Mouse (Mus musculus) embryonic facial prominence, embryonic 15.5 days (tissue): Measurements from ENCODE around the gene Vti1a. TPM values are rescaled to one million over a fixed set of nuclear protein-coding genes. Genes with fewer than 3 reads are reported as not detected.

ENCODE experiments used
- ATAC-seq: fragments of 200-750 bp; cut with Nextera tagmentation; 2 replicates; pipeline ENCODE4 v1.8.0; 2017; ENCODE audit warnings: low read depth, moderate TSS enrichment; ENCODE audit not compliant: insufficient number of reproducible peaks, low FRiP score, low TSS enrichment
- H3K27ac ChIP-seq: fragments of 300-500 bp; sonication (generic); replicated peaks from 2 replicates; pipeline ENCODE4 v1.5.1; 2015; ENCODE audit warnings: mild to moderate bottlenecking, inconsistent platforms
- H3K27me3 ChIP-seq: fragments of 300-500 bp; sonication (generic); 2 replicates; pipeline ENCODE4 v1.6.1; 2015; ENCODE audit warnings: inconsistent platforms
- H3K36me3 ChIP-seq: fragments of 300-500 bp; sonication (generic); 2 replicates; pipeline ENCODE4 v1.6.1; 2015; ENCODE audit warnings: mild to moderate bottlenecking, inconsistent platforms
- H3K4me1 ChIP-seq: fragments of 300-500 bp; sonication (generic); 2 replicates; pipeline ENCODE4 v1.6.1; 2015; ENCODE audit warnings: inconsistent platforms
- H3K4me2 ChIP-seq: fragments of 300-500 bp; sonication (generic); replicated peaks from 2 replicates; pipeline ENCODE4 v1.6.1; 2015; ENCODE audit warnings: mild to moderate bottlenecking, inconsistent platforms
- H3K4me3 ChIP-seq: fragments of 300-500 bp; sonication (generic); replicated peaks from 2 replicates; pipeline ENCODE4 v1.5.1; 2015; ENCODE audit warnings: mild to moderate bottlenecking, inconsistent platforms
- H3K9ac ChIP-seq: fragments of 300-500 bp; sonication (generic); 2 replicates; pipeline ENCODE4 v1.6.1; 2015; ENCODE audit warnings: inconsistent platforms
- H3K9me3 ChIP-seq: fragments of 300-500 bp; sonication (generic); replicated peaks from 2 replicates; pipeline ENCODE4 v1.6.1; 2016; ENCODE audit warnings: inconsistent platforms
- WGBS: fragments of 180-500 bp; shearing (Covaris S2); methylation state at CpG from one replicate; pipeline ENCODE4 v1.1.7; 2015; 5-methylcytosine and 5-hydroxymethylcytosine counted together
- polyA plus RNA-seq: library from polyadenylated mRNA; unstranded; fragments of >200 nt; fragmentation: Nextera tagmentation; extraction: Ambion mirVana; gene quantifications from 2 replicates; pipeline ENCODE4 v1.2.1, GENCODE M21; 2015

Vti1a gene
- polyA plus RNA-seq, 1 experiment from 2014 or later = 25.6 TPM

DNA sequence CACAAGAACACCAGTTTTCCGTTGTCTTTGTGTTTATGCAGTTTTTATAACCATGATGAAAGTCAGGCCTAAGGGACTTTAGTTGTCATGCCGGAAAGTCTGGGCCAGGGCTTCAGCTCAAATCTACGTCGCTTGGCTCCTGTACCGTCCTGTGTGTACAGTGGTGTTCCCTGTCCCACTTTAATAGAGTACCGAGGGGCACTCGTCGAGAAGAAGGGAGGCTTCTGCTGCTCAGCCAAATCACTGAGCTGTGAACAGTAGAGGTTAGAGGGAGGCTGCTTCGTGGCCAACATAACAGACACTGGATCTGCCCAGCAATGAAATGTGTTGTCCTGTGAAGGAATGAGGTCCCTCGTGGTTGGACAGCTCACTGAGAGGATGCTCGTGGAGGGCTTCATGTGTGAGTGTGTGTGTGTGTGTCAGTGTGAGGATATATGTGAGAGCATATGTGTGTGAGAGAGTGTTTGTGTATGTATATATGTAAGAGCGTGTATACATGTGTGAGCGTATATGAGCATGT is 230.0 kb downstream of the Vti1a start:
- WGBS = 75% methylated on average over 13 of the region's 13 CpGs
- peaks cover 25% of the 10 kb centered on the region for H3K4me1 ChIP-seq
- H3K27me3 ChIP-seq = no peaks in the 10 kb centered on the region
- H3K36me3 ChIP-seq = no peaks in the 10 kb centered on the region
- no peak for ATAC-seq
- no peak overlapping the region for H3K9ac ChIP-seq
- no peak overlapping the region for H3K27ac ChIP-seq
- H3K9me3 ChIP-seq = no peaks in the 10 kb centered on the region
- H3K4me3 ChIP-seq = no peak overlapping the region
- no peak overlapping the region for H3K4me2 ChIP-seq

DNA sequence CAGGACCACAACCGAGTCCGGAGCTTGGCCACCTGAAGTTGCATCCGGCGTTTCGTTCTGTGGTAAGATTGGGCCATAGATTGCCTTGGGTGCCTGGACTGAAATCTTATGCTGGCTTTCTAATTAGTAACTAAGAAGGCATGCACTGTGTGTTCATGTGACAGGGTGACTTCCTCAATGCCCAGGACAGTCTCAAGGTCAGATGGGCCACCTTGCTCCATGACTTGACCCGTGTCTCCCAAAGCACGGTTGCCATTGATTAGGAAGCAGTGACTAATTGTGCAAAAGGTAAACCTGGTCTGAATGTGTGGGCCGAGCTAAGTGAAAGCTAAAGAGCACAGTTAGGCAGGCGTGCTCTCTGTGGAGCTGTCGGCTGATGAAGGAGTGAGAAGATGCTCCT is 232.1 kb downstream of the Vti1a start:
- H3K4me3 ChIP-seq = no peak overlapping the region
- 90% methylated on average over 10 of the region's 10 CpGs for WGBS
- H3K9me3 ChIP-seq = no peaks in the 10 kb centered on the region
- ATAC-seq = no peak
- no peak overlapping the region for H3K4me2 ChIP-seq
- no peaks in the 10 kb centered on the region for H3K27me3 ChIP-seq
- H3K27ac ChIP-seq = no peak overlapping the region
- no peaks in the 10 kb centered on the region for H3K36me3 ChIP-seq
- no peak overlapping the region for H3K9ac ChIP-seq
- H3K4me1 ChIP-seq = peaks cover 21% of the 10 kb centered on the region

DNA sequence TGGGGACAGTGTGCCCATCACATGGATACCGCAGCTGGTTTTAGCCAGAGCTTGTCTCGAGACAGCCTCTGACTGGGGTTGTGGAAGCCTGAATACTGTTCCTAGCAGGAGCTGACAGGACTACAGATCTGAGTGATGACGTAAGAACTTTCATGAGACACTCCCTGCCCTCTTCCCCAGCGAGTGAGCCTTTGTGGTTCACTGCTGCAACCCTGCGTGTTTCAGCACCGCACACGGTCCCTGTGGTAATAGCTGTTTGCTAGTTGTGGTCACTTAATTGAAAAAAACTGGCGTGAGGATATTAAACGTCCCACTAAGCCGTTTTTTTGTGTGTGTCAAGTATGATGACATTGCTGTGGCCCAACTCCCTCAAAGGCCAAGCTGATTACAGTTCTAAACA is 232.6 kb downstream of the Vti1a start:
- Histone ChIP-seq H3K4me2 (no peak overlapping the region), H3K9me3 (no peaks in the 10 kb centered on the region), H3K4me3 (no peak overlapping the region), H3K4me1 (peaks cover 21% of the 10 kb centered on the region), H3K27ac (no peak overlapping the region), H3K9ac (no peak overlapping the region), H3K36me3 (no peaks in the 10 kb centered on the region), H3K27me3 (no peaks in the 10 kb centered on the region)
- ATAC-seq = no peak; the same call in 1 of the 2 replicates
- 56% methylated on average over 10 of the region's 10 CpGs for WGBS

DNA sequence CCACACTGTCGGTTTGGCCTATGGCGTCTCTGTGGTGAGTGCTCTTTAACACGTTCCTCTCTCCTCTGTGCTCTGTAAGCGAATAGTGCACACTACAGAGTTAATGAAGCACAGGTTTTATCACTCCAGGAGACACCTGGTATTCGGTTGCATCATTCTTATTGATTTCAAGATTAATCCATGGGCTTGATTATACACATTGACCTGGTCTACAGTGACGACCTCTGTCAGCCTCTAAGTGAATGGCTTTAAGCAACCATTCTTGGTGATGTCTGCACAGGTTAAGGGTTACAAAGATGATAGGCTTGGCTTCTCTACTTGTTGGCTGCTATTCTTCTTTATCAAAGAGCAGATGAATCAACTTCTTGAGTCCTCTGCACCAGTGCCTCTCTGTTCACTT is 234.1 kb downstream of the Vti1a start:
- no peak overlapping the region for H3K4me3 ChIP-seq
- no peak overlapping the region for H3K27ac ChIP-seq
- peaks cover 21% of the 10 kb centered on the region for H3K4me1 ChIP-seq
- H3K9me3 ChIP-seq = no peaks in the 10 kb centered on the region
- H3K27me3 ChIP-seq = no peaks in the 10 kb centered on the region
- H3K36me3 ChIP-seq = no peaks in the 10 kb centered on the region
- no peak for ATAC-seq
- no peak overlapping the region for H3K9ac ChIP-seq
- H3K4me2 ChIP-seq = no peak overlapping the region
- WGBS = 84% methylated on average over 6 of the region's 6 CpGs

DNA sequence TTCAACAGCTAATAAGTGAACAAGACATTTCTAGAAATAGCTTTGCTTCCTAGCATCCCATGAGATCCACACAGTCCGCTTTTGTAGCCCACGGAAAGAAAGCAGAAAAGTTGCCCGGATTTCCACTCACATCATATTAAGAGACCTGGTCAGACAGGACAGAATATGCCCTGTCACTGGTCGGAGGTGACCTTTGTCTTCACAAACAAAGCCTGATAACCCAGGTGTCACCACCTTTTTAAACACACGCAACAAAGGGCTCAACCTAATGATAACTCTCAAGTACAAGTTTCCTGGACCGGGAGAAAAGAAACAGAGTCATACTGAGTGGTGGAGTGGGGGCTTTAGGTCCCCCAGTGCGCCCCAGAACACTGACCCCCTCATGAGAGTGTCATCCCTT is 236.2 kb downstream of the Vti1a start:
- Histone ChIP-seq H3K9ac (no peak overlapping the region), H3K27ac (no peak overlapping the region), H3K27me3 (no peaks in the 10 kb centered on the region), H3K4me1 (peaks cover 30% of the 10 kb centered on the region), H3K4me3 (no peak overlapping the region), H3K36me3 (no peaks in the 10 kb centered on the region), H3K9me3 (no peaks in the 10 kb centered on the region), H3K4me2 (no peak overlapping the region)
- 80% methylated on average over 7 of the region's 7 CpGs for WGBS
- no peak for ATAC-seq

DNA sequence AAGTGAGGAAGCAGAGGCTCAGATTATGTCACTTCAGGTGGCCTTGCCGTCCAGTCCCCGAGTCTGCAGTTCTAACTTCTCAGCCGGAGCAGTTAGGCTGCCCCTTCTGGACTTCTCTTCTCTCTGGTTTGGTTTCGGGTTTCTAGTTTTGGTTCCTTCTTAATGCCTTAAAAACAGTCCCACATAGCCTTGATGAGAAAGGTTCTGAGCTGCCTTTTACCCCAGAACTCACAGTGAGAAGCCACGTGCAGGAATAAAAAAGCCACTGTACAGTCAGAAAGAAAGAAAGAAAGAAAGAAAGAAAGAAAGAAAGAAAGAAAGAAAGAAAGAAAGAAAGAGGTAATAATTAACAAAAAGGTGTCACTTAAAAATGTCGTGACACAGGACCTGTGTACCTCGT is 236.8 kb downstream of the Vti1a start:
- 72% methylated on average over 7 of the region's 7 CpGs for WGBS
- Histone ChIP-seq H3K9me3 (no peaks in the 10 kb centered on the region), H3K9ac (no peak overlapping the region), H3K4me2 (no peak overlapping the region), H3K4me1 (peaks cover 30% of the 10 kb centered on the region), H3K27ac (no peak overlapping the region), H3K4me3 (no peak overlapping the region), H3K27me3 (no peaks in the 10 kb centered on the region), H3K36me3 (no peaks in the 10 kb centered on the region)
- ATAC-seq = no peak

DNA sequence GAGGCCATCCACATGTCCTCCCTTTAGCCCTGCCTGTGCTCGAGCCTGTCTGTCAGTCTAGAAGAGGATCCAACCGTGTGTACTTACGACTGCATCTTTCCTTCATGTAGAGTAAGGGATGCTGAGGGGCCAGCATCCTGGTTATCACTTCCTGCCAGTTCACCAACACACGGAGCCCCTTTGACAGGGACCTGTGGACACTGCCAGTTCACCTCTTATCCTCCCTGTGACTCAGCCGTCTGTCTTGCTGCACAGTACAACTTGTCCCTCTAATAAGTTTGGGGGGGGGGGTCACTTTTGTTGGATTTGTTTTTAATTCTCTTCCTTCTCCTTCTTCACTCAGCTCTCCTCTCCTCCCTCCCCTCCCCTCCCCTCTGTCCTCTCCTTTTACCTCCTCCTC is 238.2 kb downstream of the Vti1a start:
- Histone ChIP-seq H3K27me3 (no peaks in the 10 kb centered on the region), H3K4me3 (no peak overlapping the region), H3K4me2 (no peak overlapping the region), H3K27ac (no peak overlapping the region), H3K9me3 (no peaks in the 10 kb centered on the region), H3K4me1 (peaks cover 21% of the 10 kb centered on the region; the same call in 1 of the 2 replicates), H3K36me3 (no peaks in the 10 kb centered on the region), H3K9ac (no peak overlapping the region)
- ATAC-seq = no peak
- 69% methylated on average over 5 of the region's 5 CpGs for WGBS

DNA sequence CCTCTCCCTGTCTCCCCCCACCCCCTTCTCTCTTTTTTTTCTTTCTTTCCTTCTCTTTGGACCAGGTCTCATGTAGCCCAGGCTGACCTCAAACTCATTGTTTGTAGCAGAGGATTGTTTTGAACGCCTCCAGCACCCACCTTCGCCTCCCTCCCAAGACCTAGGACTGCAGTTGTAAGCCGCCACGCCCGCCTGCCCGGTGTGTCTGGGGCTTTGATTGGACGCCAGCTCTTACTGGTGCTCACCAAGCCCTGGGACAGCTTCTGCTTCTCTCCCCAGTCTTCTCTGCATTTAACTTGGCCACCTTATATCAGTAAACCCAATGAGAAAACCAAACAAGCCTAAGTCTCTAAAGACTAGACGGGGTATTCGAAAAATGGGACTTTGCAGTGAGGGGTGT is 238.6 kb downstream of the Vti1a start:
- Histone ChIP-seq H3K9ac (no peak overlapping the region), H3K4me1 (peaks cover 21% of the 10 kb centered on the region; the same call in 1 of the 2 replicates), H3K27me3 (no peaks in the 10 kb centered on the region), H3K27ac (no peak overlapping the region), H3K36me3 (no peaks in the 10 kb centered on the region), H3K9me3 (no peaks in the 10 kb centered on the region), H3K4me3 (no peak overlapping the region), H3K4me2 (no peak overlapping the region)
- no peak for ATAC-seq
- WGBS = 78% methylated on average over 9 of the region's 9 CpGs

DNA sequence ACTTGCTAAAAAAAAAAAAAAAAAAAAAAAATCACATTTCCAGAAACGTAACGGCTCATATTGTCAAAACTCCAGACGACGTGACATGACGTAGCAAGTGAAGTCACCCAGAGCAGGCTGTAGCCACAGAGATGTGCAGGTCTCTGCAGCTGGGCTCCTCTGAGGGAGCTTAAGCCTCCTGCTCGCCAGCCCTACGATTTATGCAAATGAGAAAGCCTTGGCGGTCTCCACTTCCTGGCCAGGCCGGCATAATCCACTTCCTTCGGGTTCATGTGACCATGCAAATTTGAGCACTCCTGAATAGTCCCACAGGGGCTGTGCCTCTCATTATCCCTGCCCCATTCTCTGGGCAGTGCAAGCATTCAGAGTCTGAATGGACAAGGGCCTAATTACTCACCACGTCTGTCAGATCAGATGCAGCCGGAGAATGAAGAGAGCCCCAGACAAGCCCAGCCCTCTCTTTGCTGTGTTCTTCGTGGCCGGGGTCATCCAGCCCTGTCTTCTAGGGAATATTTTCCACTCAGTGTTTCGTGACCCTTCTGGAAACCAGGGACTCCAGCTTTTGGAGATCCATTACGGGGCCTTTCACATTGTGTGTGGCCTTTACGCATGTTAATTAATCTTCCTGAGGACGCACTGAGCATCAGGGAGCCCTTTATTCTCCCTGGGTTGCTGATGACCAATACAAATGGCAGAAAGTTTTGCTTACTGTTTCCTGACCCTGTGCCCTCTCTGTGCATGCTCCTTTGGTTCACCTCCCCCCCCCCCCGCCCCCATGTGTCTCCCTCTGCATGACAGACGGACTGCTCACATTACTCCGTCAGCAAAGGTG is 240.3 kb downstream of the Vti1a start:
- no peaks in the 10 kb centered on the region for H3K9me3 ChIP-seq
- H3K4me3 ChIP-seq = no peak overlapping the region
- H3K4me2 ChIP-seq = peak overlapping the region; percentile 32
- peaks cover 22% of the 10 kb centered on the region; the same call in 1 of the 2 replicates for H3K4me1 ChIP-seq
- no peaks in the 10 kb centered on the region for H3K36me3 ChIP-seq
- WGBS = 24% methylated on average over 21 of the region's 21 CpGs
- no peaks in the 10 kb centered on the region for H3K27me3 ChIP-seq
- ATAC-seq = peak; percentile 86
- H3K27ac ChIP-seq = 0 out of 2 replicates have a peak overlapping the region, but pooled peaks have one; percentile 8
- no peak overlapping the region for H3K9ac ChIP-seq

DNA sequence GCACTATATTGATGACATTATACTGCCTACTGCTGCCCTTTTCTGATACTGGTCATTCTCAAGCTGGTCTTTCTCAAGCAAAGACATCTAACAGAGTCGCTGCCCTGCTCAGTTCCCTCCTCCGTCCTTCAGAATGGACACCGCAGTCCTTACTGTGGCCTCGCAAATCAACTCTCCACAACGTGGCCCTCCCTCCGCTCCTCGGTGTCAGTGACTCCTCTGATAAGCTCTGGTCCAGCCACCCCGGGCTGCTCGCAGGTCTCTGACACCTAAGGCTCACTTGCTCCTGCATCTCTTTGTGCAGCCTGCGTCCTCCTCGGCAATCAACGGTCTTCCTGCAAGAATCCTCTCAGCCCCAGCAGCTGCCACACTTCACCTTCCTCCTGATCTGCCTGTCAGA is 243.2 kb downstream of the Vti1a start:
- Histone ChIP-seq H3K9me3 (no peaks in the 10 kb centered on the region), H3K27ac (no peak overlapping the region), H3K4me2 (no peak overlapping the region), H3K27me3 (no peaks in the 10 kb centered on the region), H3K4me1 (peaks cover 39% of the 10 kb centered on the region), H3K36me3 (no peaks in the 10 kb centered on the region), H3K9ac (no peak overlapping the region), H3K4me3 (no peak overlapping the region)
- 91% methylated on average over 12 of the region's 12 CpGs for WGBS
- ATAC-seq = no peak

DNA sequence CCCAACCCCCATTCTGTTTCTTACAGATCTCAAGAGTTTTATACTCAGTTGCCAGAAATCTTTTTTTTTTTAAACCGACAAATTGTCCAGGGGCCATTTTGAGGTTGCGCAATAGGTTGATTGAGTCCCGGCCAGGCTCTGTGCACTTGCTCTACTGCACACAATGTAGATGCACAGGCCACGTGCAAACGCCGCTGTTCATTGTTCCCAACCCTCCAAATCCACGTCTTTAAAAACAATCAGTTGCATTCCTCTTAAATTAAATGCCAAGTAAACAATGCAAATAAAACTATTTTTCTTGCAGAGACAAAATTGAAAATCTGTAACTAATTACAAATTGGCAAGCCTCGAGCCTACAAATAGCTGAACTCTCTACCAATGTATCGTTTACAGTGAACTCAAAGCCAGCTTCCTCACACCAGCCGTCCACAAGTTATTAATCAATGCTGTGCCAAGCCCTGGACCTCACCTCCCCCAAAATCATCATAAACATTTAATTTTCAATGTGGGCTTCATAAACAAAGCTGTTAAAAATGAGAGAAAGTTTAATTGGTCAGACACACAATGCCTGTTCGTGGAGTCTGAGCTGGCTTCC is 244.1 kb downstream of the Vti1a start:
- Histone ChIP-seq H3K27ac (peak overlapping the region; percentile 55; the same call in 1 of the 2 replicates), H3K4me2 (no peak overlapping the region), H3K9me3 (no peaks in the 10 kb centered on the region), H3K9ac (no peak overlapping the region), H3K36me3 (no peaks in the 10 kb centered on the region), H3K4me3 (no peak overlapping the region), H3K4me1 (peaks cover 44% of the 10 kb centered on the region), H3K27me3 (0 out of 2 replicates have a peak, but pooled peaks cover 2% of the 10 kb centered on the region)
- WGBS = 40% methylated on average over 11 of the region's 11 CpGs
- peak; percentile 69; the same call in 1 of the 2 replicates for ATAC-seq
